Mouse (Mus musculus): Measurements from ENCODE around the gene Gm10271.
A peak's percentile ranks its signal among the peaks of the same experiment; 100 is the strongest.

Gene Gm10271

DNA sequence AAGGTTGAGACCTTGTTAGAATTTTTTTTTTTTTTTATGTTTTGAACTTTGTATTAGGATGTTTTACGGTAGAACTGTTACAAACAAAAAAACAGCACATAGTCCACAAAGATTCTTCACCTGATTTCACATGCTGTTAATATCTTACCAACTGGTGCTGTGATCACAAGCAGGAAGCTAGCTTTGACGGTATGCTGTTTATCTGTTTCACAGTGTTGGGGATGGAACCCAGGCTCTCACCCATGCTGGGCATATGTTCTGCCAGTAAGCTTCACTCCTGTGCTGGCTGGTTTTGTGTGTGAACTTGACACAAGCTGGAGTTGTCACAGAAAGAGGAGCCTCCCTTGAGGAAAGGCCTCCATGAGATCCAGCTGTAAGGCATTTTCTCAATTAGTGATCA, 5.4 kb upstream of the Gm10271 start:
- DNase-seq = no peak

GRCm38 (mm10) chr10:116977455-116977854, 5.0 kb upstream of the Gm10271 start:
- DNase-seq = no peak

DNA sequence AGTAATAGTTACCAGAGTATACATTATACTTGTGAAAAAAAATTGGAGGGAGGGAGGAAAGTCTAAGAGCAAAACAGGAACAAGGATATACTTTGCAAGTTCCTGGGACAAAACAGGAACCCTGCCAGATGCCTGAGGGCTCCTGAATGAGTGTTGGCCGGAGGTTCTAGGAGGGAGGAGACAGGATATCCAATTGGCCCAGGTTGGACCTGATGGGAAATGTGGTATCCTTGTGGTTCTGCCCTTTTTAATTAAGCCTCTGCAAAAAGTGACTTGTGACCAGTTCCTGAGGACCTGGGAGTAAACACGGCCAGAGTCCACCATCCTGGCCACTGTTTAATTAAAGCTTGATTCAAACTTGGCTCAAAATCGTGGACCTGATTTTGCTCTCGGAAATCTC, 3.7 kb downstream of the Gm10271 start:
- no peak for DNase-seq

GRCm38 (mm10) chr10:116966065-116966464, 6.3 kb downstream of the Gm10271 start:
- no peak for DNase-seq

GRCm38 (mm10) chr10:116965297-116965696, 7.1 kb downstream of the Gm10271 start:
- no peak for DNase-seq

DNA sequence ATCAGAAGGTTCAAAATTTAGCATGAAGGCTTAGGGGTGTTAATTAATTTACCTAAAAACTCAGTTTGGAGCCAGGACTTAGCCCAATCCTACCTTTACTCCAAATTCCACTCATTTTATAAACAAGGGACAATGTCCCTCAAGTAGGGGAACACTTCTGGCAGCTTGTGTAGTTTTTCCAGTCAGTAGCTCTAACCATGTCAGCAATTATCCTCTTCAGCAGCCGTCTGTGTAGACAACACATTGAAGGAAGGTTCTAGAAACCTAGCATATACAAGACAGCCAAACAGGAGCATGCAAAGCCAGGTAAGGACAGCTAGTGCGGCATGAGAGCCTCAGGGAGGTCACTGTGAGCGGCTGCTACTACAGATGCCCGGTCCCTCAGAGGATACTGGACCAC, 7.8 kb downstream of the Gm10271 start:
- DNase-seq = no peak

DNA sequence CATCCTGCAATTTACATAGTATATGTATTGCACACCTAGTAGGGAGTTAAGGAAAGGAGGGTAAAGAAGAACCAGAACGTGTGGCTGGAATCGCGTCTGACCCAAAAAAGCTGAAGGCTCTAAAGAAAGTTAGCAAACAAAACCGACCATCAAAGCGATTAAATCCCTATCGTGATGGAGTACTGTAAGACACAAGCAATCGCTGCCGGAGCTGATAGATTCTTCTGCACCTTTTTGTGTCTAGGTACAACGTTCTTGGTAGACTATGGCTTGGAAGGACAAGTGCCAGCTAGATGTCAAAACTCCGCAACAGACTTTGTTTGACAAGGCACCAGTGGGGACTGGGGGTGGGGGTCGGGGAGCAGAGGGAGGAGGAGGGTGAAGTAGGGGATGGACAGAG, 8.3 kb downstream of the Gm10271 start:
- no peak for DNase-seq

DNA sequence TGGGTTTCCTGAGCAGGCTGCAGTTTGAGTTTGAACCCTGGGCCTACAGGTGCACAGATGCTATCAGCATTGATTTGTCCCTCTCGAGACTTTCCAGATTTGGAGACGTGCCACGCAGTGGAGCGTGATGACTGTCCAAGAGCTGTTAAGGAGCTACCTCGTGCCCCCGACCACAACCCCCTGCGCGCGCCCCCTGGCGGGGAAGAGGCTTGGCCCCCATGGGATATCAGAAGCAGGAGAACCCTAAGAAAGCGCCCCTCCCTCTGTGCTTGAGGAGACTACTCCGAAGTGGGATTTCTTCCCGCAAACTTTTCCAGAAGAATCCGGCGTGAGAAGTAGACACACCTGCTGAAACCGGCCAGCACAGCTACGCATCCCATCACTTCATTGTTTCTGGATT, 9.6 kb downstream of the Gm10271 start:
- no peak for DNase-seq

- DNase-seq = no peak
Observed at GRCm38 (mm10) chr10:116962152-116962551, 10.3 kb downstream of the Gm10271 start.

DNA sequence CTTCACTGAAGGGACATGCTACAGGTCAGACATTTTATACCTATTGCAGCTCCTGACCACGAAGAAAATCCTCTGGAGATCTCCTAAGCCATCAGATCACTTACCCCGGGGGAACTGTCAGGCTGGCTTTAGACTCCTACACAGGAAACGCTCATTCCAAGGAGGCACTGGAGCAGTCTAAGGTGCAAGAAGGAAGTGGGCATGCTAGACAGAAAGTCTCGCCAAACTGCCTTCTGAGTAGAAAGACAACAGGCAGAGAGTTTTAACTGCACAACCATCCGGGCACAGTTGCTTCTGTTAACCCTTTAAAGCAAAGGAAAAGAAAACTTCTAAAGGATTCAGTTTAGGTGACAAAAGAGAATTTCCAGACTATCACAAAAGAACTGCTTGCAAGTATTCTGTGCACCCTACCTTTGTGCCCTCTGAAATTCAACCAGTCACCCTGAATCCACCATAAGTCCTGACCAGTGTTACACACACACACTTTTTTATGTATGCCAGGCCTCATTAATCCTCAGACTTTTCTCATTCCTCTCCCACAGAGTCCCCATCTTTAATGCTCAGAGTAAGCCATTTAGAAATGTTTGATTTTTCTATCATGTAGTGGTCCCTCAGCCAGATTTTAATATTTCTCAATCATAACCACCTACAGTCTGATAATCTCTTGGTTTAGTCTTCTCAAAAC, 14.4 kb downstream of the Gm10271 start:
- no peak for DNase-seq

DNA sequence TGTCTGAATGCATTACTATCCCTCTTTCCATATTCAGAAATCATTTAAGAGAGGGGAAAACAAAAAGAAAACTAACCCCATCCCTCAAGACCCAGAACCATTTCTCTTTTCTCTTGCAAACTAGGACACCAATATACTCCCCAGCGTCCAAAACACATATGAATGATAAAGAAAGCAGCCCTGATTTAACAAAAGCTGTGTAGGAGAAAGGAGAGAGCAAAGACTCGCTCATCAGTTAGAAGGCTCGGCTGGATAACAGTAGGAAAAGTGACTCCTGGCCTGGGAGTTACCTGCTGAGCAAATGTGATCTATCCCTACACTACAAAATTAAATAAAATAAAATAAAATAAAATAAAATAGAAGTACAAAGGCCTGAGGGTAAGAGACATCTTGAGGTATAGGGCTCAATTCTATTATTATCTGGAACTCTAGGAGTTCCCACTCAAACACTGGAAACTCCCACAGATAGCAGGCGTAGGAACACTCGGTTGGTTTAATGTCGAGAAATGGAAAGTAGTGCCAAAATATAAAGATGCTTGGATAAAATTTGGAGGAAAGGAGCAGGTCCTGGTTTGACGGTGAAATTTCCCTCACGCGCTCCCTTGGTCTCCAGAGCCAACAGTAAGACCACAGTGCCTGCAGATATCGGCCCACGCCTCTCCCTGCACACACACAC, 15.8 kb downstream of the Gm10271 start:
- no peak for DNase-seq

GRCm38 (mm10) chr10:116955191-116955590, 17.2 kb downstream of the Gm10271 start:
- DNase-seq = no peak

GRCm38 (mm10) chr10:116950886-116951285, 21.5 kb downstream of the Gm10271 start:
- DNase-seq = no peak

DNA sequence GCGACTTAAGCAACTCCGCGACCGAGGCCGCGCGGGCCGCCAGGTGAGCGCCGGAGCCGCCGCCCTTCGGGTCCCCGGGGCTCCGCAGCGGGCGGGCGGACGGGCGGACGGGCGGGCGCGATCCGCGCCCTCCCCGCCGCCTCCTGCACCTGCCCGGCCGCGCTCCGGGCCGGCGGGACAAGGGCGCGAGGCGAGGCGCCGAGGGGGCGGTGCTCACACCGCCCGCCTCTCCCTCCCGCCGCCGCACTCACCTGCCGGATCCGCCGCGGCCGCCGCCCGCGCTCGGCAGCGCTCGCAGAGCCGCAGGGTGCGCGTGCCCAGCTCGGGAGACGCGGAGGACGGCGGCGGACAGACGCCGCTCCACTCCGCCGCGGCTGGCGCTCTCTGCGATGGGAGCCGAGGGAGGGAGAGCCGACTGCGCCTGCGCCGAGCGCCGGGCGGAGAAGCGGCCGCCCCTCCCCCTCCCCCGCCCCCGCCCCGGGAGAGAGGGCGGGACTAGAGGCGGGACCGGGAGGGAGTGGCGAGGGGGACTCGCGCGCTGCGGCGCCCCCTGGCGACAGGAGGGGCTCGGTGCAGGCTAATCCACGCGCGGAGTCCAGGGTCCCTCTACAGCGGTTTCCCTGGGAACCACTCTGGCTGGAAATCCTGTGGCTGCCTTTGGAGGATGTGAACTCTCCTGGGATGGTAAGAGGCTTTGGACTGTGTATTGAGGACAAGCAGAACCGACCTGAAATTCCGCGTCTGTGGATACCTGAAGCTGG, 22.2 kb downstream of the Gm10271 start, which contains the start of gene Rab3ip:
Rab3ip (minus strand) TSS at position 761 of the 761 bp plus-strand sequence.
- peak; percentile 92 for DNase-seq

DNA sequence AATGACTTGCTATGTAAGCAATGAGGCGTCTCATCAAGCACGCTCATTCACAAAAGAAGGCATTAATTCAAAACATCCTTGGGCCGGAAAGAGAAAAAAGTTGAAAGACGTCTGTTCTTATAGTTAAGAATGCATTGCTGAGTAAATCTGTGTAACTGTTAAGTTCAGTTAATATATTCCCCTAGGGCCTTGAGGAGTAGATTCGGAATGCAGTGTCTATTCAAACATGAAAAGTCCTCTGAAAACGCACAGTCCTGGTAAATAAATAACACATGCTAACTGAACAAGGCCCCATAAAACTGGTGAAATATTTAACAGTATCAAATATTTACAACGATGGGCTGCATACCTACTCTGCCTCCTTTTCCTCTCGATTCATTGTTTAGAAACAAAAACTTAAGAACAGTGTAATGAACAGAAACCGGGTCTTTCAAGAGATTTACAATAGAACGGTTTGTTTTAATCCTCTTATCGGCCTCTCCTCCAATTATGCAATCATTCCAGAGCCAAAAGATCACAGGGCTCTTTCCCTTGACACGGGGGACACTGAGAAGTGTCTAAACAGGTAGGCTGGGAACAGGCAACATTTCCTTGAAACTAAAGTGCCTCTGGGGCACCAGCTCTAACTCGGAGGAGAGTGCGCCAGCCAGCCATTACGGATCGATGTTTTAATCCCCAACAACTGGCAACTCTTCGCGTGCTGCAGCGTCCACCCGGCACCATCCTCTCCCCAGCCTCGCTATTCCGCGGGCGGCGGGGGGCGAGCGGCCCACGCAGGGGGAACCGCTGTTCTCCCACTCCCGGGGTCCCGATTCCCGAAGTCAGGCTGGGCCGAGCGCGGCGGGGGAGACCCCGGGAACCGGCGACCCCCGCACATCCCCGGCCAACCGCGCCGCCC, 23.0 kb downstream of the Gm10271 start:
- peak; percentile 44 for DNase-seq

- no peak for DNase-seq
Observed at GRCm38 (mm10) chr10:116948414-116948813, 24.0 kb downstream of the Gm10271 start.

DNA sequence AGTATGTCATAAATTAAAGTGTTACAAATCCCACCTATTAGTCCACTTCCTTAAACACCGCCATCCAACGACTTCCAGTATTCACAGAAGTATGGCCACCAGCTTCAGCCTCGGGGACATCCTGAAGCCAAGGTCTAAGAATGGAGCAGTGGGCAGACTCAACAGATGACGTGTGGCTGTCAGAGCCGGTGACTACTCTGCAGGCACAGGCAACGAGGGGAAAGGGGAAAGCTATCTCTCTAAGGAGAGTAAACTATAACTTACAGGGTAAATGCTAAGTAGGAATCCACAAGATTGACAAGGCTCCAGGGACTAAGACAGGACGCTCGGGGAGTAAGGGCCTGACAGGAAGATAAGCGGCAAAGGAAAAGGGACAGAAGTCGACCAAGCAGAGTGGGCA, 27.5 kb downstream of the Gm10271 start:
- no peak for DNase-seq

- no peak for DNase-seq
Observed at GRCm38 (mm10) chr10:116944144-116944543, 28.3 kb downstream of the Gm10271 start.

DNA sequence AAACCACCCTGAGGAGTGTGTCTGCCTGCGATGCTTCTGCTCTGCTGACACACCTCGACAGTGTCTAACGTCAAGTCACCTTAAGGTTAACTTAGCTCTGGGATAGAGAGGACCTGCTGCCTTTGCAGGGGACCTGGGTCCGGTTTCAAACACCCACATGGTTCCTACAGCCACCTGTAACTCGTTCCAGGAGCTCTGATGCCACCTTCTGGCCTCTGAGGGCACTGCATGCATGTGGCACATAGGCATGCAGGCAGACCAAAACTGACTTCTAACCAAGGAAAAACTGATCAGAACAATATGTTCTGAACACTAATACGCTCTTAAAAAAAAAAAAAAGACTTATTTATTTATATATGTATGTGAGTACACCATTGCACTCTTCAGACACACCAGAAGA, 29.4 kb downstream of the Gm10271 start:
- DNase-seq = no peak

DNA sequence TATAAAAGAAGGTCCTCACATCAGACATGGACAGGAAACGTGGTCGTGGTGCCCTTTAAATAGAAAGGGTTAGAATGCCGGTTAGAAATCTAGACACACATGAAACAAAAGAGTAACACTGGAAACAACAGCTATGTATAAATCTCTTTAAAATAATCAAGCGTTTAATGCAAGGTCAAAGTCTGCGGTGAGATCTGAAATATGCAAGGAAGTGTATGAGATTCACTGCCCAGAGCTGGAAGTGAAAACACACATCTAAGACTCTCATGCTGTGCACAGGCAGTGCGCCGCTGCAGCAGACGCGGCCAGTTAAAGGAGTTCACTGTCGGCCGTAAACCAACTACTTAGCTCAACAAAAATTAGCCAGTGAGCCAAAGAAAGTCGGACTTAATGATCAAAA, 37.4 kb downstream of the Gm10271 start:
- no peak for DNase-seq

- DNase-seq = no peak
Observed at GRCm38 (mm10) chr10:116933794-116934193, 38.6 kb downstream of the Gm10271 start.

DNA sequence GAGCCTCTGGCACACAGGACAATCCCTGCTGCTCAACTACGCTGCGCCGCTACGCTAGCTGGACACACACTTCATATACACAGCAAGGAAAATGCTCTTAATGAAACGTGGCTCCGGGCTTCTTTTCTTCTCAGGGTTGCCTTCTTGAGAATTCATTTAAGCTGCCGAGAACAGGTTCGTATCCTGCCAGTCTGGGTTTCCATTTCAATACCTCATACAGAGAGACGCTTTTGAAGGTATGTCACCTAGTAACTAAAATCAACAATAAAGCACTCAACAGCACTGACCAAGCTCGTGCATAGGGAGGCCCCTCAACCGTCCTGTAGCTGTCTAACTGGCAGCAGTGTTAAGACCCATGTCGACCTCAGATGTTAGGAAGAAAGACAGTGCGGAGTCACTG, 40.0 kb downstream of the Gm10271 start:
- DNase-seq = no peak
